Mouse (Mus musculus) hematopoietic stem cell, adult 5-6 weeks (primary cell): ENCODE data around the gene Igdcc3. TPM values are rescaled to one million over a fixed set of nuclear protein-coding genes. Genes with fewer than 3 reads are reported as not detected.
"Not testable (repeated sequence)": the region's sequence is repeated elsewhere in the genome, so short reads cannot be mapped to it uniquely, and the experiment has no call there.

Experiments used
- ATAC-seq, 2 experiments: fragments of 125-278 bp in 1 of 2; replicated peaks in 1 of 2; 2 replicates each; pipeline ENCODE4 v1.8.0; 2016 to 2017; ENCODE audit warnings: inconsistent platforms in 2 of 2, mild to moderate bottlenecking in 2 of 2, moderate number of reproducible peaks in 2 of 2, low read depth in 1 of 2, moderate TSS enrichment in 1 of 2; ENCODE audit not compliant: low FRiP score in 2 of 2, poor library complexity in 2 of 2, severe bottlenecking in 2 of 2, insufficient read depth in 1 of 2, low TSS enrichment in 1 of 2
- total RNA-seq: library from RNA; stranded (forward); fragments of 172-1452, 232-1000 nt; gene quantifications from 2 replicates; pipeline ENCODE4 v1.2.3, GENCODE M21; 2017

Gene Igdcc3
- total RNA-seq, 1 experiment from 2014 or later, result not detected

DNA sequence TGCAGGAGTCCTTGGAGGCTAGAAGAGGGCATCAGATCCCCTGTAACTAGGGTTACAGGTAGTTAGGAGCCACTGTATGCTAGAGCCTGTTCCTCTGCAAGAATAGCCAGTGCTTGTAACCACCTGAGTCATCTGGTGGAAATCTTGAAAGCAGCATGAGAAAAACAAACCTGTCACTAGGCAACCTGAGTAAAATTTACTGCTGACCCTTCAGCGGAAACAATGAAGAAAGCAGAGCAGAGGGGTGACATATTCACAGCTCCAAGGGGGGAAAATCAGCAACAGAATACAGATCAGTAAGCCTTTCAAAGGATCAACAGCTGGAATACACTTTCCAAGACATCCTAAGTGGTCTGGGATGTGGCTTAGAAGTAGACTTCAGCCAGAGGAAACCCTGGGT, 70.6 kb downstream of the Igdcc3 start:
- no peak for ATAC-seq

DNA sequence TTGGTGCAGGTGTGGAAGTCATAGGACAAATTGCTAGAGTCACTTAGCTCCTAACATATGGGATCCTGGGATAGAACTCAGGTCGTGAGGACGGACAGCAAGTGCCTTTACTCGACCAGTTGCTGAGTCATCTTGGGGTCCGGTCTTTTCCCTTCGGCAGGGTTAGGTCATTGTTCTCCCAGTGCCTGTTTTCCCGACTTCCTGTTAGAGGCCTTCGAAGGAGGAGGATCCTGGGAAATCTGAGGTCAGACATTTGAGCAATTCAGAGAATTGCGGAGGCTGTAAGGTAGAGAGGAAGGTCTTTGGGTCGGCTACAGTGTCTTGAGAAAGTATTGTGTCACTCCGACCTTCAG, 73.4 kb downstream of the Igdcc3 start:
- ATAC-seq, result no peak; a peak in 1 of 4 replicates

DNA sequence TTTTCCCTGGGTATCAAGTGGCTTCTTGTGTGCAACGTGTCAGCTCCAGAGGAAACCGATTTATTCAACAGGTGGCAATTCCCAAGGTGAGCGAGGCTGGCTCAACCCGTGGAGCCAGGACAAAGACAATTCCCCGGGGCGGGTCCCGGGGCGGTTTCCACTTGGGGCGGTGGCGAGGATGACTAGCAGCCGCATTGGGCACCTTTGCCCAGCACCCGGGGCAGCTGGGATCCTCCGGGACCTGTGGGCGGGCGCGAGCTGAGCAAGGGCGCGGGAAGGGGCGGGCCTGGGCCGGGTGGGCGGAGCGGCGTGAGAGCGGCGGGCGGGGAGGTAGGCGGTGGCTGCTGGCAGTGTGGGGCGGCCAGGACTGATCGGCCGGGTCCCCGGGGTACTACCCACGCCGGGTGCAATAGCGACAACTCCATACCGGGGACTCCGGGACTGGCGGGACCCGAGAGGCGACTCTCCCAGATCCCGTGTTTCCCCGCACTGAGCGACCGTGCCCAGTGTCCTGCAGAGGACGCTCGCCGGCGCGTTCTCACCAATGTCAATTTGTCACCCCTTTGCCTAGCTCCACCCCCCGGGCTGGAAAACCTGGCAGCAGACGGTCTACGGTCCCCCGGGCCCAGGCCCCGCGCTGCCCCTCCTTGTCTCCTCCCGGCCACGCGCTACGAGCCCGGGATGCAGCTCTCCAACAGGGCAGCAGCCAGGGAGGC, 73.9 kb downstream of the Igdcc3 start:
- ATAC-seq, result peak; percentile 82

DNA sequence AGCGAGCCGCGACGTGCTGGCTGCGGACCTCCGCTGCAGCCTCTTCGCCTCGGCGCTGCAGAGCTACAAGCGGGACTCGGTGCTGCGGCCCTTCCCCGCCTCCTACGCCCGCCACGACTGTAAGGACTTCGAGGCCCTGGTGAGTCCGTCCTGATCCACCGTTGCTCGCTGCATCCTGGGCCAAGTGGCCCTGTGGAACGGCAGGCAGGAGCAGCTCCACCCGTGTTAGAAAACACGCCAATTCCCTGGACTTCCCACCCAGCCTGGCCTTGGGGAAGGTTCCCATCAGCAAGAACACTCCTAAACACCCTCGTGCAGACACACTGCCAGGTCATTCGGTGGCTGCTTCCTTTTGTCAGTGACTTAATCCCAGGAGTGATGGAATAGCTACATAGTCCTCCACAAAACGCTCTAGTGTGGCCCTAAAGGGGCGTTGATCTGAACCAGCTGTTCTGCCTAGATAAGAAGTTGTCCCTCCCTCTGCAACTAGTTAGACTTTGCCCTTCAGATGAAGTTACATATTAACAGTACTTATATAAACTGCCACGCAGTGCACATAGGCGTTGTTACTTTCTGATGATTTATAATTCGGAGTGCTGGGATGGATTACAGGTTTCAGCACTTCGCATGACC, 74.6 kb downstream of the Igdcc3 start:
- peak; percentile 6 to 38; a peak in 2 of 4 replicates for ATAC-seq

DNA sequence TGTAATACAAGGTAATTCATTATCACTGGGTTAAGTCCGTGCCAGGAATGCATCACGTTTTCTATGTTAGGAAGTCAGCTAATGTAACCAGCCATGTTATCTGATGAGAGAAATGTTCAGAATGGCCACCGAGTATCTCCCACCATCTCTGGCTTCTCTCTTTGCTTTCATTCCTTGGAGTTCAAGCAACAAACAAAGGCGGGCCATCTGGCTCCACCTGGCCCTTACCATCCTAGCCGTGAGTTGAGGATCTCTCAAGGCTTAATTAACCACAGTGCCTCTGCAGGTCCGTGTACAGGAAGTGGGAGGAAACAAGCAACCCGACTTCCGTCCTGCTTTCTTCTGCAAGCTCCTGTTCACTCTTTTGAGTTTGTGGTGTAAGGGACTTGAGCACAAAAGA, 76.0 kb downstream of the Igdcc3 start:
- ATAC-seq, result peak; percentile 48 to 49; a peak in 3 of 4 replicates

DNA sequence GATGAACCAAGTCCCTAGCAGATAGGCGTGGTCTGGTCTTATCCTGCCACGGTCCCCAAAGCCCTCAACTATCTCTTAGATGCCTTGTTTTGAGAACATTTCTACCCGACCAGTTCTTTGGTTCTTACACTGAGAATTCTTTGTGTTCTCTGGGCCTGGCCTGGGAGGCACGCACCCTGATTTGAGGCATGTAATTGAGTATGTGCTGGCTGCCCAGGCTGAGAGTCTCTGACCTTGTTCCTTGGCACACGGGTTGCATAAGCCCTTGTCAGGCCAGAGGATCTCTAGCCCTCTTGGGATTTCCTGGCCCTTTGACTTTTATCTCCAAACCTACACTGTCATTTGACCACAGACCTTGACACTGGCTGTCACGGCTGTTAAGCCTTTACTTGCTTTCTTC, 76.7 kb downstream of the Igdcc3 start:
- no peak for ATAC-seq

DNA sequence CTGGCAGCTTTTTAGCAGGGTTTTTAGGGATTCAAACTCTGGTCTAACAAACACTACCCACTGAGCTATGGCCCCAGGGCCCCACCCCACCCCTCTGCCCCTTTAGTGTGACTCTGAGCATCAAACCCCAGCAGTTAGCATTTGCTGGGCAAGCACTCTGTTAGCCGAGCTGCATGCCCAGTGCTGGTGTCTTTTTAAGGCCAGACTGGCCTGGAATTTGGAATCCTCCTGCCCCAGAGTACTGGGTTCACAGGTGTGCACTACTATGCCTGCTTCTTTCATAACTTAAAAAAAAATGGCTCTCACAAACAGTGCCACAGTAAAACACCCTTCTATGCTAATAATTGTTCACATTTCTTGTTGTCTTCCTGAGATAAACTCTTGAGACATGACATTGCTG, 77.9 kb downstream of the Igdcc3 start:
- ATAC-seq, result no peak

DNA sequence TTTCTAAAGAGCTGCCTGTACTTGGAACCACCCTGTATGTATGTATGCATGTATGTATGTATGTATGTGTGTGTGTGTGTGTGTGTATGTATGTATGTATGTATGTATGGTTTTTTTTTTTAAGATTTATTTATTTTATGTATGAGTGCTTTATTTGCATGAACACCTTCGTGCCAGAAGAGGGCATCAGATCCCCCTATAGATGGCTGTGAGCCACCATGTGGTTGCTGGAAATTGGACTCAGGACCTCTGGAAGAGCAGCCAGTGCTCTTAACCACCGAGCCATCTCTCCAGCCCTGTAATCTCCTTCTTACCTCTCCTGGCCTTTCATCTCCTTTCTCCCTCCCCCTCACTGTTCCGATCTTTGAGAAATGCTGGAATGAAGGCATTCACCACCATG, 79.4 kb downstream of the Igdcc3 start:
- ATAC-seq, result not testable (repeated sequence)

DNA sequence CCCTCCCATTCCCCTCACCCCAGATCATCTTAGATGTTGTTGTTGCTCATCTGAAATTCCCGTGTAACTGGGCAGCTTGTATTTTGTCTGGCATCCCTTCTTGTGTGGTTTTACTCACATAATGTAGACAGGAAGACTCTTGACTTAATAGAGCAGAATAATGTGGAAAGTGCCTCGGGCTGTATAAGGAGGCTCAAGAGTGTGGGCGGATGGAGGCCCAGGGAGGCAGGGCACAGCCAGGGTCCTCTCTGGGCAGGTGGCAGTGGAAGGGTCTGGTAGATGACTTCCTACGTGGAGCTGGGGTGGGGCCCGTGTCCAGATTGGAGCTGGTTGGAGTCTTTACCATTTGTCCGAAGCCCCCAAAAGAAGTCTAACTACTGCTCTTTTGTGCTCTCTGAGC, 82.9 kb downstream of the Igdcc3 start:
- ATAC-seq, result no peak

DNA sequence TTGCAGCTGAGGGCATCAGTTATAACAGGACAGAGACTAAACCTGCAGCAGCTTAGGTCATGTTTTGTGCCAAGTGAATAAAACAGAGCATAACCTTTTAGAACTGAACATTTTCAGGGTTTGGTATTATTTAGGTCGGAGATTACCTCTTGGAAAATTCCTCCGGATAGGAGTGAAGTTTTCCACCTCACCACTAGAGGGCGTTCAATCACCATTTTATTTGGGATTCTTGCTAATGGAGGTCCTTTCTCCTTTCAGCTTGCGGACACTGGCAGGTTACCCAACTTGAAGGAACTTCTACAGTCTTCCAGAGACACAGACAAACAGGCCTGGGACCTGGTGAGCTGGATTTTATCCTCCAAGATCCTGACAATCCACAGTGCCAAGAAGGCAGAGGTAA, 84.8 kb downstream of the Igdcc3 start:
- no peak for ATAC-seq

DNA sequence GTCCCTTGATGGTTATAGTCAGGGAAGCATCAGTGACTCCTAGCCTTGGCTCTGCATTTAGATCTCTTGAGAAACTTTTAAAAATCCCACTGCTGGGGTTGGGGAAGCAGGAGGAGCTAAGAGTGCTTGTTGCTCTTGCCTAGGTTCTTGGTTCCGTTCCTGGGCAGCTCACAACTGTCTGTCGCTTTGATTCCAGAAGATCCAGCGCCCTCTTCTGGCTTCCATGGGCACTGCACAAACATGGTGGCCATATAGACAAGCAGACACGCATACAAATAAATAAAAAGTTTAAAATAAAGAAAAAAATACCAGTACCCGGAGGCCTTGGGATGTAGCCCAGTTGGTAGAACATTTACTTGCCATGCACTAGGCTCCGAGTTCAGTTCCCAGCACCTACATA, 89.3 kb downstream of the Igdcc3 start:
- no peak for ATAC-seq

DNA sequence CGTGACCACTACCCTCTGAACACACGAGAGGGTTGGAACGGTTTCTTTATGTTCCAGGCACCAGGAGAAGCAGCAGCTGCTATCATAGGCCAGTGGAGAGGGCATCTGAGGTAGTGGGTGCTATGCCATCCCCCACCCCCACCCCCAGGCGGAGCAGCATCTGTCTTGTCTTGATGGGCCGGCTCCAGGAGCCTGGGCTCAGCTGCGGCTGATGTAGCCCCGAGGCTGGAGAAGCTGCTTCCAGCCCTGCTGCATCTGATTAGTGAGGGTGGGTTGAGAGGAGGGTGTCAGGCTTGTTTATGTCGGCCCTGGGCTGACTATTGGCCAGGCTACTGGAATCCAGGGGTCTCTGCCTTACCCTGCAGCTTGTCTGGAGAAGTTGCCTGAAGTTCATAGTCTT, 90.3 kb downstream of the Igdcc3 start:
- ATAC-seq, result no peak

DNA sequence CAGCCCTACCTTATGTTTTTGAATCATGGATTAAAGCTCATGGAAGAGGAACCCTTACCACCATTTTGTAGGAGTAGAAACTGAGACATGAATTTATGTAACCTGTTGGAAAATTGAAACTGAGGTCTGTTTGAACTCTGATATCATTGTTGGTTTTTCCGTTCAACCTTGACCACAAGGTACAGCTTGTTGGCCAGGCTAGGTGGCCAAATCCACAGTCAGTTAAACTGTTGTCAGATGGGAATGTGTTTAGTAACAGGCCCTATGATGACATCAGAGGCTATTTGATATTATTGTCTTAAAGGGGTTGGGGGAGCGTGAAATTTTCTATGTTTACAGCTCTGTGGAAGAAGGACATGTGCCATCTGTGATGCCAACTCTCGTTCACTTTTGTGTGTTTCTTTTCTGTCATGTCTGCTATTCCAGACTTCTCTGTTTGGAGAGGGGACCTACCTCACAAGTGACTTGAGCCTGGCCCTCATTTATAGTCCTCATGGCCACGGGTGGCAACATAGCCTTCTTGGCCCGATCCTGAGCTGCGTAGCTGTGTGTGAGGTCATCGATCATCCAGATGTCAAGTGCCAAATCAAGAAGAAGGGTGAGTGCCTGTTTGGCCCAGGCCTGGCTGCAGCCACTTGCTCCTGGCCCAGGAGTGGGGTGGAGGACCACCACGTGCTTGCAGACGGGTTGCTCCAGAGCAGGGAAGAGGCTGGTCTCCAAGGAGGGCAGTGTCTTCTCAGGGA, 92.4 kb downstream of the Igdcc3 start:
- ATAC-seq, result no peak

DNA sequence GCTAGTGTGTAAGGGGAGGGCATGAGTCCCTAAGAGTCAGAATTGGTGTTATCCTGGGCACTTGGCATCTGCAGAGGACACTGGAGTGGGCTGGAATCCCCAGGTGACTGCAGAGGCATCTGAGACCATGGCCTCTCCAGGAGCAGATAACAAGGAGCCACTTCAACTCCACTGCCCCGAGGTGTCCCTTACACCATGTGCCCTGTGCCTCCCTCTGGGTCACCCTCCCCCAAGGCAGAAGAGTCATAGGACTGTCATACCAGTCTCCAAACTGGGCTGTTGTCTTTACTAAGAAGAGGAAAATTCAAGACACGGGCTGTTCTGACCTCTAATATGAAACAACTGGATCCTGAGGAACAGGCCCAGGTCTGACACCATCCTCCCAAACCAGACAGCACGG, 93.7 kb downstream of the Igdcc3 start:
- ATAC-seq, result no peak

Other genes starting within 250 kb of the Igdcc3 start
- gene Slc24a1, start 189.6 kb upstream of the Igdcc3 start, total RNA-seq, result not detected in 2 replicates
- gene Ints14, start 180.3 kb upstream of the Igdcc3 start, total RNA-seq, result 28.8 and 39.5 TPM in 2 replicates
- gene Hacd3, start 119.5 kb upstream of the Igdcc3 start, total RNA-seq, result 39.1 and 43.6 TPM in 2 replicates
- gene Dpp8, start 108.8 kb upstream of the Igdcc3 start, total RNA-seq, result 103 and 113 TPM in 2 replicates
- gene Igdcc4, start 39.7 kb upstream of the Igdcc3 start, total RNA-seq, result 1.4 and 1.6 TPM in 2 replicates
- gene Parp16, start 54.2 kb downstream of the Igdcc3 start, total RNA-seq, result 7.6 and 9.6 TPM in 2 replicates
- not detected in 2 replicates for gene Cilp, start 124.0 kb downstream of the Igdcc3 start, total RNA-seq
- 54.9 and 60.3 TPM in 2 replicates for gene Clpx, start 153.1 kb downstream of the Igdcc3 start, total RNA-seq
- gene Pdcd7, start 204.9 kb downstream of the Igdcc3 start, total RNA-seq, result 29.6 and 30.4 TPM in 2 replicates
- gene Ubap1l, start 219.9 kb downstream of the Igdcc3 start, total RNA-seq, result 0.94 TPM in 1 of 2 replicates, not detected in the other